Mouse (Mus musculus): ENCODE measurements around the gene Gas2. TPM values are rescaled to one million over a fixed set of nuclear protein-coding genes. Genes with fewer than 3 reads are reported as not detected.

The Gas2 gene
- polyA plus RNA-seq, 1 experiment: 8.5 TPM

- no peak overlapping the region for H3ac ChIP-seq (ENCODE audit: control insufficient read depth, insufficient read length)
- no peak overlapping the region for H3K4me2 ChIP-seq (ENCODE audit: low read depth)
- TF ChIP-seq E2F4 (IDR thresholded peaks at IDR 0.05; ENCODE audit: insufficient read depth): no peak
- no peak for TF ChIP-seq MAX (IDR thresholded peaks at IDR 0.05; ENCODE audit: low read depth)
- TF ChIP-seq TCF3 (IDR thresholded peaks at IDR 0.05; ENCODE audit: insufficient read length, low read depth): no peak
- TF ChIP-seq TCF12 (IDR thresholded peaks at IDR 0.05; ENCODE audit: insufficient read depth, poor library complexity, severe bottlenecking): no peak
- TF ChIP-seq POLR2A (IDR thresholded peaks at IDR 0.05; ENCODE audit: insufficient read length, low read depth): no peak
- no peak for TF ChIP-seq USF1 (IDR thresholded peaks at IDR 0.05; ENCODE audit: low read depth)
- TF ChIP-seq SRF (IDR thresholded peaks at IDR 0.05; ENCODE audit: control insufficient read depth, insufficient read length, low read depth): no peak
- no peak for TF ChIP-seq CEBPB (IDR thresholded peaks at IDR 0.05; ENCODE audit: insufficient read depth, poor library complexity, severe bottlenecking)
- no peak for TF ChIP-seq REST (IDR thresholded peaks at IDR 0.05; ENCODE audit: insufficient read depth, insufficient read length)
- no peak for TF ChIP-seq POLR2AphosphoS2 (IDR thresholded peaks at IDR 0.05; ENCODE audit: insufficient read length, low read depth)
- no peak for TF ChIP-seq MYOD1 (IDR thresholded peaks at IDR 0.05; ENCODE audit: control insufficient read depth in 1 of 3, insufficient read length in 2 of 3, low read depth in 2 of 3)
- TF ChIP-seq MYOG (IDR thresholded peaks at IDR 0.05; ENCODE audit: control insufficient read depth in 1 of 3, insufficient read depth in 1 of 3, insufficient read length in 2 of 3, low read depth in 2 of 3): no peak
- H3K36me3 ChIP-seq (ENCODE audit: control insufficient read depth, insufficient read depth): peaks cover 5% of the 10 kb centered on the region
- H3K4me3 ChIP-seq: no peak overlapping the region
- H3K79me2 ChIP-seq (ENCODE audit: control insufficient read depth, insufficient read depth): no peaks in the 10 kb centered on the region
- H3K27me3 ChIP-seq (ENCODE audit: control insufficient read depth, insufficient read depth, insufficient read length): no peaks in the 10 kb centered on the region
These were observed 93.7 kb downstream of the Gas2 start for GRCm38 (mm10) chr7:51955424-51956041.

- H3K79me2 ChIP-seq (ENCODE audit: control insufficient read depth, insufficient read depth): no peaks in the 10 kb centered on the region
- H3K4me3 ChIP-seq: no peak overlapping the region
- no peak overlapping the region for H3ac ChIP-seq (ENCODE audit: control insufficient read depth, insufficient read length)
- H3K36me3 ChIP-seq (ENCODE audit: control insufficient read depth, insufficient read depth): peaks cover 5% of the 10 kb centered on the region
- H3K4me2 ChIP-seq (ENCODE audit: low read depth): no peak overlapping the region
- no peaks in the 10 kb centered on the region for H3K27me3 ChIP-seq (ENCODE audit: control insufficient read depth, insufficient read depth, insufficient read length)
- TF ChIP-seq TCF3 (IDR thresholded peaks at IDR 0.05; ENCODE audit: insufficient read length, low read depth) (no peak), E2F4 (IDR thresholded peaks at IDR 0.05; ENCODE audit: insufficient read depth) (no peak), POLR2AphosphoS2 (IDR thresholded peaks at IDR 0.05; ENCODE audit: insufficient read length, low read depth) (no peak), CEBPB (IDR thresholded peaks at IDR 0.05; ENCODE audit: insufficient read depth, poor library complexity, severe bottlenecking) (no peak), TCF12 (IDR thresholded peaks at IDR 0.05; ENCODE audit: insufficient read depth, poor library complexity, severe bottlenecking) (no peak), REST (IDR thresholded peaks at IDR 0.05; ENCODE audit: insufficient read depth, insufficient read length) (no peak), SRF (IDR thresholded peaks at IDR 0.05; ENCODE audit: control insufficient read depth, insufficient read length, low read depth) (no peak)
These were observed 96.0 kb downstream of the Gas2 start for GRCm38 (mm10) chr7:51957766-51958165.

- no peaks in the 10 kb centered on the region for H3K36me3 ChIP-seq (ENCODE audit: control insufficient read depth, insufficient read depth)
- no peaks in the 10 kb centered on the region for H3K27me3 ChIP-seq (ENCODE audit: control insufficient read depth, insufficient read depth, insufficient read length)
- TF ChIP-seq MAX (IDR thresholded peaks at IDR 0.05; ENCODE audit: low read depth) (no peak), SRF (IDR thresholded peaks at IDR 0.05; ENCODE audit: control insufficient read depth, insufficient read length, low read depth) (no peak), CEBPB (IDR thresholded peaks at IDR 0.05; ENCODE audit: insufficient read depth, poor library complexity, severe bottlenecking) (no peak), USF1 (IDR thresholded peaks at IDR 0.05; ENCODE audit: low read depth) (no peak), E2F4 (IDR thresholded peaks at IDR 0.05; ENCODE audit: insufficient read depth) (no peak), TCF12 (IDR thresholded peaks at IDR 0.05; ENCODE audit: insufficient read depth, poor library complexity, severe bottlenecking) (no peak), TCF3 (IDR thresholded peaks at IDR 0.05; ENCODE audit: insufficient read length, low read depth) (no peak), POLR2AphosphoS2 (IDR thresholded peaks at IDR 0.05; ENCODE audit: insufficient read length, low read depth) (no peak), MYOD1 (IDR thresholded peaks at IDR 0.05; ENCODE audit: control insufficient read depth in 1 of 3, insufficient read length in 2 of 3, low read depth in 2 of 3) (no peak), REST (IDR thresholded peaks at IDR 0.05; ENCODE audit: insufficient read depth, insufficient read length) (no peak)
- no peak overlapping the region for H3ac ChIP-seq (ENCODE audit: control insufficient read depth, insufficient read length)
- no peaks in the 10 kb centered on the region for H3K79me2 ChIP-seq (ENCODE audit: control insufficient read depth, insufficient read depth)
- H3K4me3 ChIP-seq: no peak overlapping the region
- H3K4me2 ChIP-seq (ENCODE audit: low read depth): no peak overlapping the region
These were observed 99.0 kb downstream of the Gas2 start for GRCm38 (mm10) chr7:51960698-51961374.

- TF ChIP-seq E2F4 (IDR thresholded peaks at IDR 0.05; ENCODE audit: insufficient read depth) (no peak), REST (IDR thresholded peaks at IDR 0.05; ENCODE audit: insufficient read depth, insufficient read length) (no peak), TCF12 (IDR thresholded peaks at IDR 0.05; ENCODE audit: insufficient read depth, poor library complexity, severe bottlenecking) (no peak), MYOG (IDR thresholded peaks at IDR 0.05; ENCODE audit: control insufficient read depth in 1 of 3, insufficient read depth in 1 of 3, insufficient read length in 2 of 3, low read depth in 2 of 3) (no peak), TCF3 (IDR thresholded peaks at IDR 0.05; ENCODE audit: insufficient read length, low read depth) (no peak), POLR2A (IDR thresholded peaks at IDR 0.05; ENCODE audit: insufficient read length, low read depth) (no peak), MAX (IDR thresholded peaks at IDR 0.05; ENCODE audit: low read depth) (no peak), USF1 (IDR thresholded peaks at IDR 0.05; ENCODE audit: low read depth) (no peak), SRF (IDR thresholded peaks at IDR 0.05; ENCODE audit: control insufficient read depth, insufficient read length, low read depth) (no peak), POLR2AphosphoS2 (IDR thresholded peaks at IDR 0.05; ENCODE audit: insufficient read length, low read depth) (no peak)
- no peaks in the 10 kb centered on the region for H3K27me3 ChIP-seq (ENCODE audit: control insufficient read depth, insufficient read depth, insufficient read length)
These were observed 100.6 kb downstream of the Gas2 start for GRCm38 (mm10) chr7:51962219-51962952.

More at GRCm38 (mm10) chr7:51962219-51962952, 100.6 kb downstream of the Gas2 start:
- H3ac ChIP-seq (ENCODE audit: control insufficient read depth, insufficient read length): no peak overlapping the region
- no peaks in the 10 kb centered on the region for H3K36me3 ChIP-seq (ENCODE audit: control insufficient read depth, insufficient read depth)
- no peak overlapping the region for H3K4me2 ChIP-seq (ENCODE audit: low read depth)
- no peak overlapping the region for H3K4me3 ChIP-seq
- H3K79me2 ChIP-seq (ENCODE audit: control insufficient read depth, insufficient read depth): no peaks in the 10 kb centered on the region
